Mouse (Mus musculus) limb, embryonic 13.5 days (tissue): ENCODE measurements around the gene Ptpru. TPM values are rescaled to one million over a fixed set of nuclear protein-coding genes. Genes with fewer than 3 reads are reported as not detected.

ENCODE experiments used
- ATAC-seq: fragments of 200-750 bp; cut with Nextera tagmentation; 2 replicates; pipeline ENCODE4 v1.8.0; 2017; ENCODE audit warnings: low read depth, moderate number of reproducible peaks, moderate TSS enrichment; ENCODE audit not compliant: low FRiP score
- H3K27ac ChIP-seq: fragments of 300-500 bp; sonication (generic); 2 replicates; pipeline ENCODE4 v1.5.1; 2015; ENCODE audit warnings: inconsistent platforms, mild to moderate bottlenecking, moderate library complexity
- H3K27me3 ChIP-seq: fragments of 300-500 bp; sonication (generic); 2 replicates; pipeline ENCODE4 v1.6.1; 2015; ENCODE audit warnings: mild to moderate bottlenecking, inconsistent platforms
- H3K36me3 ChIP-seq: fragments of 300-500 bp; sonication (generic); 2 replicates; pipeline ENCODE4 v1.6.1; 2015; ENCODE audit warnings: inconsistent platforms, mild to moderate bottlenecking, moderate library complexity
- H3K4me1 ChIP-seq: fragments of 300-500 bp; sonication (generic); 2 replicates; pipeline ENCODE4 v1.6.1; 2015; ENCODE audit warnings: inconsistent platforms
- H3K4me2 ChIP-seq: fragments of 300-500 bp; sonication (generic); replicated peaks from 2 replicates; pipeline ENCODE4 v1.6.1; 2015; ENCODE audit warnings: inconsistent platforms, mild to moderate bottlenecking, moderate library complexity
- H3K4me3 ChIP-seq: fragments of 300-500 bp; sonication (generic); 2 replicates; pipeline ENCODE4 v1.5.1; 2015; ENCODE audit warnings: moderate library complexity, mild to moderate bottlenecking, inconsistent platforms
- H3K9ac ChIP-seq: fragments of 300-500 bp; sonication (generic); 2 replicates; pipeline ENCODE4 v1.6.1; 2015; ENCODE audit warnings: mild to moderate bottlenecking, inconsistent platforms
- H3K9me3 ChIP-seq: fragments of 300-500 bp; sonication (generic); 2 replicates; pipeline ENCODE4 v1.6.1; 2016; ENCODE audit warnings: inconsistent platforms
- WGBS: fragments of 180-500 bp; shearing (Covaris S2); methylation state at CpG from one replicate; pipeline ENCODE4 v1.1.7; 2015; 5-methylcytosine and 5-hydroxymethylcytosine counted together
- polyA plus RNA-seq: library from polyadenylated mRNA; unstranded; fragments of >200 nt; fragmentation: Nextera tagmentation; extraction: Ambion mirVana; gene quantifications from 2 replicates; pipeline ENCODE4 v1.2.1, GENCODE M21; 2015

The Ptpru gene
- polyA plus RNA-seq, 1 experiment from 2014 or later, result 20.0 TPM

- 58% methylated on average over 5 of the region's 5 CpGs for WGBS
- peaks cover 38% of the 10 kb centered on the region for H3K4me1 ChIP-seq
- no peak for ATAC-seq
- H3K4me3 ChIP-seq, result no peak overlapping the region
- H3K9ac ChIP-seq, result no peak overlapping the region
- no peaks in the 10 kb centered on the region for H3K36me3 ChIP-seq
- H3K4me2 ChIP-seq, result no peak overlapping the region
- no peaks in the 10 kb centered on the region for H3K9me3 ChIP-seq
- H3K27ac ChIP-seq, result no peak overlapping the region
- peaks cover 21% of the 10 kb centered on the region for H3K27me3 ChIP-seq
Measured at GRCm38 (mm10) chr4:131831546-131832045, 6.5 kb downstream of the Ptpru start.

- Histone ChIP-seq H3K9me3 (no peaks in the 10 kb centered on the region), H3K36me3 (no peaks in the 10 kb centered on the region), H3K4me2 (no peak overlapping the region), H3K4me3 (no peak overlapping the region), H3K27me3 (no peaks in the 10 kb centered on the region), H3K4me1 (peaks cover 24% of the 10 kb centered on the region), H3K27ac (no peak overlapping the region), H3K9ac (no peak overlapping the region)
- ATAC-seq, result no peak
- WGBS, result 83% methylated on average over 8 of the region's 8 CpGs
Measured at GRCm38 (mm10) chr4:131829123-131829522, 9.0 kb downstream of the Ptpru start.

GRCm38 (mm10) chr4:131826905-131827304, 11.2 kb downstream of the Ptpru start:
- H3K27me3 ChIP-seq, result no peaks in the 10 kb centered on the region
- no peak overlapping the region for H3K9ac ChIP-seq
- H3K36me3 ChIP-seq, result no peaks in the 10 kb centered on the region
- H3K9me3 ChIP-seq, result no peaks in the 10 kb centered on the region
- peaks cover 18% of the 10 kb centered on the region for H3K4me1 ChIP-seq
- WGBS, result 5% methylated on average over 6 of the region's 6 CpGs
- ATAC-seq, result peak; percentile 68
- no peak overlapping the region for H3K4me3 ChIP-seq
- 0 out of 2 replicates have a peak overlapping the region, but pooled peaks have one; percentile 3 for H3K4me2 ChIP-seq
- H3K27ac ChIP-seq, result peak overlapping the region; percentile 33; the same call in 1 of the 2 replicates

GRCm38 (mm10) chr4:131825830-131826229, 12.3 kb downstream of the Ptpru start:
- Histone ChIP-seq H3K9ac (no peak overlapping the region), H3K27ac (no peak overlapping the region; the same call in 1 of the 2 replicates), H3K4me3 (no peak overlapping the region), H3K4me2 (no peak overlapping the region), H3K27me3 (no peaks in the 10 kb centered on the region), H3K9me3 (no peaks in the 10 kb centered on the region), H3K36me3 (no peaks in the 10 kb centered on the region), H3K4me1 (peaks cover 15% of the 10 kb centered on the region)
- ATAC-seq, result no peak
- 49% methylated on average over 8 of the region's 8 CpGs for WGBS

GRCm38 (mm10) chr4:131824939-131825338, 13.1 kb downstream of the Ptpru start:
- Histone ChIP-seq H3K27ac (no peak overlapping the region), H3K9me3 (no peaks in the 10 kb centered on the region), H3K4me3 (no peak overlapping the region), H3K9ac (no peak overlapping the region), H3K36me3 (peaks cover 2% of the 10 kb centered on the region; the same call in 1 of the 2 replicates), H3K4me1 (peaks cover 15% of the 10 kb centered on the region), H3K27me3 (no peaks in the 10 kb centered on the region), H3K4me2 (no peak overlapping the region)
- no peak for ATAC-seq
- 67% methylated on average over 3 of the region's 3 CpGs for WGBS

DNA sequence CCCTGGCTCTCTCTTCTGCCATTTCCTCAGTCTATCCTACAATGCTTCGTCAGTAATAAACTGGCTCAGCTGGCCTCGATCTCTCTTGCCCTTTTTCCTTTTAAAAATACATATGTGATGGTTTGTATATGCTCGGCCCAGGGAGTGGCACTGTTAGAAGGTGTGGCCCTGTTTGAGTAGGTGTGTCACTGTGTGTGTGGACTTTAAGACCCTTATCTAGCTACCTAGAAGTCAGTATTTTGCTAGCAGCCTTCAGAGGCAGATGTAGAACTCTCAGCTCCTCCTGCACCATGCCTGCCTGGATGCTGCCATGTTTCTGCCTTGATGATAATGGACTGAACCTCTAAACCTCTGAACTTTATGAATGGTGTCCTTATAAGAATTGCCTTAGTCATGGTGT, 15.5 kb downstream of the Ptpru start:
- Histone ChIP-seq H3K4me1 (peaks cover 20% of the 10 kb centered on the region), H3K9ac (no peak overlapping the region), H3K27me3 (0 out of 2 replicates have a peak, but pooled peaks cover 4% of the 10 kb centered on the region), H3K36me3 (peaks cover 6% of the 10 kb centered on the region; the same call in 1 of the 2 replicates), H3K27ac (no peak overlapping the region), H3K9me3 (no peaks in the 10 kb centered on the region), H3K4me3 (no peak overlapping the region), H3K4me2 (no peak overlapping the region)
- no peak for ATAC-seq
- 85% methylated on average over 3 of the region's 3 CpGs for WGBS

- peaks cover 6% of the 10 kb centered on the region; the same call in 1 of the 2 replicates for H3K4me1 ChIP-seq
- 59% methylated on average over 16 of the region's 16 CpGs for WGBS
- no peak overlapping the region for H3K4me2 ChIP-seq
- H3K4me3 ChIP-seq, result no peak overlapping the region
- peaks cover 6% of the 10 kb centered on the region; the same call in 1 of the 2 replicates for H3K36me3 ChIP-seq
- no peak overlapping the region for H3K9ac ChIP-seq
- 0 out of 2 replicates have a peak, but pooled peaks cover 4% of the 10 kb centered on the region for H3K27me3 ChIP-seq
- H3K9me3 ChIP-seq, result no peaks in the 10 kb centered on the region
- ATAC-seq, result no peak
- H3K27ac ChIP-seq, result no peak overlapping the region
Measured at GRCm38 (mm10) chr4:131821161-131821731, 16.8 kb downstream of the Ptpru start.

DNA sequence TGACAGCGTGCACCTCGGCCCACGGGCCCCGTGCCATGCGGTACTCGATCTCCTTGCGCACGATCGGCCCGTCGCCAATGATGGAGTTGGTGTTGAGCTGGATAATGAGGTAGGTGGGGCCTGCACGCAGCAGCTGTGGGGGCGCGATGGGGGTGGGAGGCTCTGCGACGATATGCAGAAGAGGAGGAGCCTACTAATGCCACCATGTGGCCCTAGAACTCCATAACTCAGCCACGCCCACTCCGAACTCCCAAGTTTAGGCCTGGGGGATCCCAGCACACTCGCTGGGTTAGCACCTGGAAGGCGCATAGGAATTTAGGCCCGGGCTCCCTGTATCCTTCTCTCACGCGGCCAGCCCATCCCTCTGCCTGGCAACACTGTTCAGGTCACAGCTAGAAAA, 19.2 kb downstream of the Ptpru start:
- Histone ChIP-seq H3K27ac (no peak overlapping the region), H3K9ac (no peak overlapping the region), H3K27me3 (0 out of 2 replicates have a peak, but pooled peaks cover 4% of the 10 kb centered on the region), H3K36me3 (peaks cover 6% of the 10 kb centered on the region; the same call in 1 of the 2 replicates), H3K4me3 (no peak overlapping the region), H3K4me2 (peak overlapping the region; percentile 16; the same call in 1 of the 2 replicates), H3K9me3 (no peaks in the 10 kb centered on the region), H3K4me1 (peaks cover 6% of the 10 kb centered on the region; the same call in 1 of the 2 replicates)
- WGBS, result 52% methylated on average over 23 of the region's 23 CpGs
- no peak for ATAC-seq

- ATAC-seq, result no peak
- Histone ChIP-seq H3K4me2 (no peak overlapping the region), H3K9me3 (no peaks in the 10 kb centered on the region), H3K4me1 (peaks cover 6% of the 10 kb centered on the region; the same call in 1 of the 2 replicates), H3K36me3 (peaks cover 6% of the 10 kb centered on the region; the same call in 1 of the 2 replicates), H3K27me3 (0 out of 2 replicates have a peak, but pooled peaks cover 4% of the 10 kb centered on the region), H3K27ac (no peak overlapping the region), H3K4me3 (no peak overlapping the region), H3K9ac (no peak overlapping the region)
- 69% methylated on average over 10 of the region's 10 CpGs for WGBS
Measured at GRCm38 (mm10) chr4:131815774-131816173, 22.3 kb downstream of the Ptpru start.

GRCm38 (mm10) chr4:131814869-131815268, 23.2 kb downstream of the Ptpru start:
- no peak for ATAC-seq
- Histone ChIP-seq H3K9ac (no peak overlapping the region), H3K27ac (no peak overlapping the region), H3K36me3 (peaks cover 3% of the 10 kb centered on the region; the same call in 1 of the 2 replicates), H3K27me3 (0 out of 2 replicates have a peak, but pooled peaks cover 4% of the 10 kb centered on the region), H3K9me3 (no peaks in the 10 kb centered on the region), H3K4me3 (no peak overlapping the region), H3K4me1 (peaks cover 6% of the 10 kb centered on the region; the same call in 1 of the 2 replicates), H3K4me2 (no peak overlapping the region)
- WGBS, result 87% methylated on average over 10 of the region's 10 CpGs

- H3K4me3 ChIP-seq, result no peak overlapping the region
- H3K27me3 ChIP-seq, result 0 out of 2 replicates have a peak, but pooled peaks cover 1% of the 10 kb centered on the region
- no peak overlapping the region for H3K27ac ChIP-seq
- H3K4me1 ChIP-seq, result peaks cover 2% of the 10 kb centered on the region; the same call in 1 of the 2 replicates
- H3K36me3 ChIP-seq, result no peaks in the 10 kb centered on the region
- 95% methylated on average over 7 of the region's 7 CpGs for WGBS
- no peak overlapping the region for H3K9ac ChIP-seq
- no peak for ATAC-seq
- no peak overlapping the region for H3K4me2 ChIP-seq
- no peaks in the 10 kb centered on the region for H3K9me3 ChIP-seq
Measured at GRCm38 (mm10) chr4:131813798-131814197, 24.3 kb downstream of the Ptpru start.

DNA sequence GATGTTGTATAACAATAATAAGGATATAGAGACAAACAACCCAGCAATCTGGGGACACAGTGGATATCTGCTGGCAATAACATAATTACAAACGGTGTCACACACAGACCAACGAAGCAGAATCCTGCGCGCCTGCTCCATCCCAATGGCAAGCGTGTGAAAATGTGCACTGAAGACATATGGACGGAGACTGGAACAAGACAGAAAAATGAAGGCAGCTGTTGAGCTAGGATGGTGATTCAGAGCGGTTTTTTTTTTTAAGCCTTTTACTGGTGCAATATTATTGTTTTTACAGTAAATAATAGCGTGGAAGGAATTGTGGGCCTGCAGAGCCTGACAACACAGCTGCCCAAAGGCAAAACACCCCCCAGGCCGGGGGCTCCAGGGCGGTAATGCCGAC, 25.6 kb downstream of the Ptpru start:
- Histone ChIP-seq H3K9me3 (no peaks in the 10 kb centered on the region), H3K27ac (no peak overlapping the region), H3K36me3 (no peaks in the 10 kb centered on the region), H3K9ac (no peak overlapping the region), H3K4me3 (no peak overlapping the region), H3K27me3 (no peaks in the 10 kb centered on the region), H3K4me1 (no peaks in the 10 kb centered on the region), H3K4me2 (no peak overlapping the region)
- 83% methylated on average over 11 of the region's 11 CpGs for WGBS
- ATAC-seq, result no peak
